1 mouse cellular context compared by ENCODE assay signal in genomic region chr8:71668220-71668975, GRCm38 (mm10).
TF ChIP-seq lines count a peak whose summit lies in the region.

No protein-coding gene starts in this region.

TF ChIP-seq in CH12.LX, 34 proteins besides CTCF, POLR2A, EP300 and RAD21 (continued from another document):
- 0 out of 2 replicates have a peak, but pooled peaks have one; percentile 11 for TF ChIP-seq MAFK (IDR thresholded peaks at IDR 0.05; ENCODE audit: insufficient replicate concordance, low read length)
- TF ChIP-seq ETS1 (conservative IDR thresholded peaks at IDR 0.05; ENCODE audit: low read depth, low read length): peak; percentile 45; the same call in 1 of the 2 replicates
- TF ChIP-seq GABPA (IDR thresholded peaks at IDR 0.05; ENCODE audit: insufficient replicate concordance, low read depth, low read length): no peak
- TF ChIP-seq IRF4 (IDR thresholded peaks at IDR 0.05; ENCODE audit: low read depth, low read length): peak; percentile 35; the same call in 1 of the 2 replicates
- no peak for TF ChIP-seq JUN (IDR thresholded peaks at IDR 0.05; ENCODE audit: insufficient read depth, low read depth, low read length)
- peak; percentile 32 for TF ChIP-seq HCFC1 (IDR thresholded peaks at IDR 0.05; ENCODE audit: low read depth, low read length)
- TF ChIP-seq USF1 (IDR thresholded peaks at IDR 0.05; ENCODE audit: low read depth, low read length): no peak
TF ChIP-seq in CH12.LX: peak in this region for 9.
